Mouse (Mus musculus): ENCODE measurements around the gene Atl3.

DNA sequence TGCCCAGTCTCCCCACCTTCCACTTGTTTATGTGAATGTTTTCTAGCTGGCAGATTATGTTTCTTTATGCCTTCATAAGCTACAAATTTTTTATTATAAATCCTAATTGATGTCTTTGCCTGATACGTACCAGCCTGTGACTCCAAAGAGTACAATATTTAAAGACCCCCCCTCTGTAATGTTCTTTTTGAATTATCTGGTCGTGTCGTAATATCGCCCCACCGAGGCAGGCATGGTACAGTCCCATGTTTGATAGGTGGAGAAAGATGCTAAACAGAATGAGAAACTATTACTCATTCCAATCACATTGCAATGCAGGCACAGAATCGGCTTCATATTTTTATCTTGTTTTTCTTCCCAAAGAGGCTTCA lies 10.3 kb upstream of the Atl3 start:
- no peak for TF ChIP-seq GATA1 (IDR thresholded peaks at IDR 0.05; ENCODE audit: low read length)
- no peak for TF ChIP-seq TAL1 (IDR thresholded peaks at IDR 0.05; ENCODE audit: low read length)

Measured in erythroblast, embryonic 14.5 days (primary cell).